Mouse (Mus musculus) forelimb bud, embryonic 11.5 days (tissue): ENCODE results near the gene Efcab12.

Experiments used
- DNase-seq: peaks from one replicate; pipeline ENCODE4 v3.0.0-alpha.2; 2012; ENCODE audit warnings: low read depth, low spot score

Efcab12 gene

DNA sequence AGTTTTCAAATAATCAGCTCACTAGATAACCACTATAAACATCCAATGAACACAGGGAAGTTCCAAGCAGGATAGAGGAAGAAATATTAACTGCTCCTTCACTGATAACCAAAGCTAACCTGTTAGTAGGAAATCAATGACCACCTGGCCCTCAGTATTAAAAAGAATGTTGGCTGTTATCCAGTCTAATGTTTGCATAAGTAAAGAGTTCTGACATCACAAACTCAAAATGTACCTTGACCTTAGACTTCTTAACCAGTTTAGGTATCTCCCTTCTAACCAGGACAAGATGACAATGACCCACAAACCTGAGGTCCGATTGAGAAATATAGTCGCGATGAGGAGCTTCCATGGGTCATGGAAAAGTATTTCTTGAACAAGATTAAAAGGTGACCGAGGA is 6.8 kb upstream of the Efcab12 start:
- no peak for DNase-seq

DNA sequence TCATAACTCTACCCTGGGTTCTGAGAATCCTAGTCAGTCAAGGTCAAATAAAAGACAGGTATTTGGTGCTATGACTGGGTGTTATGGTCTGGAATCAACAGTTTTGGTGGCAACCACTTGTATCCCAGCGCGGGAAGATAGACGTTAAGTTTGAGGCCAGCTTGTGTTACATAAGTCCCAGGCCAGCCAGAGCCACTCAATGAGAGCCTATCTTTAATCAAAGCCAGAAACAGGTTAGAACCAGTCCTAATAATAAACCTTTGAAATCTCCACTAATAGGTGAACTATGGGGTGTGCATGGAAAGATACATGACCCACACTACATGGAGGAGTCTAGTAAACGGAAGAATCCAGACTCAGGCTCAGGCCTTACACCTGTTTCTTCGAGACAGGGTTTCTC is 533 bp upstream of the Efcab12 start:
- no peak for DNase-seq

DNA sequence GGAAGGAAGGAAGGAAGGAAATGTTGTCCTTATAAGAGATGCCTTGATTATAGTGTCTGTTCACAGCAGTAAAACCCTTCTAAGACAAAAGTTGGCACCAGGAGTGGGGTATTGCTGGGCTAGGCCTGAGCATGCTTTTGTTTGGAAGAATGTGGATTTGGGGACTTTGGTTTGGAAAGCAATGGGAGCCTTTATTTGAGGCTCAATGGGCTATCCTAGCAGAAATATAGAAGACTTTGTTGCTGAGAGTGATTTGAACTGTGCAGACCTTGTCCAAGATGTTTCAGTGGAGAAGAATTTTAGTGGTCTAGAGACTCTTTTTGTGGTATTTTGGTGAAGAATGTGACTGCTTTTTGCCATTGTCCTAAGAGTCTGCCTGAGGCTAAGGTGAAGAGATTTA is 4.4 kb downstream of the Efcab12 start:
- DNase-seq: no peak

DNA sequence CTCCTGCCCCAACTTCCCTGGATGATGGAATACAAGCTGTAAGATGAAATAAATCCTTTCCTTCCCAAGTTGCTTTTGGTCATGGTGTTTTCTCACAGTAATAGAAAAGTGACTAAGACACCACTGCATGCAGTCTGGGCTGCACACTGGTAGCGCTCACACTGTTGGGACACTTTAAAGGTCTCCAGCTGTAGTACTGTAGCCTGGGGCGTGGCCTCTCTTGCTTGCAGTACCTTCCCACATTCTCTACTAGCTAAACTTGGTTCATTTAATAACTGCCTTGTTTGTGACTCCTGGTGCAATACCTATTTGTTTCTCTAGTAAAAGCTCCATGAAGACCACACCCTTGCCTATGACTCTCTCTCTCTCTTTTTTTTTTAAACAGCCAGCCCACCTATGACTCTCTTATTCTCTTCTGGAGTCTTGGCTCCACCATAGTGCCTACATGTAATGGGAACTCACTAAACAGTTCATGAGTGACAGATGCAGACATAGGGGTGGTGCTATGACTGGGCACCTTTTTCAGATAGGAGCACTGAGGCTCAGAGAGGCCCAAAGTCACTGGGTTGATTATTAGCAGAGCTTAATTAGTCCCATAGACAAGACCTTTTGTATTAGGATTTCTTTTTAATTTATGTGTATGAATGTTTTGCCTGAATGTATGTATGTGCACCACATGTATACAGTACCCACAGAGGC is 5.9 kb downstream of the Efcab12 start:
- no peak for DNase-seq

DNA sequence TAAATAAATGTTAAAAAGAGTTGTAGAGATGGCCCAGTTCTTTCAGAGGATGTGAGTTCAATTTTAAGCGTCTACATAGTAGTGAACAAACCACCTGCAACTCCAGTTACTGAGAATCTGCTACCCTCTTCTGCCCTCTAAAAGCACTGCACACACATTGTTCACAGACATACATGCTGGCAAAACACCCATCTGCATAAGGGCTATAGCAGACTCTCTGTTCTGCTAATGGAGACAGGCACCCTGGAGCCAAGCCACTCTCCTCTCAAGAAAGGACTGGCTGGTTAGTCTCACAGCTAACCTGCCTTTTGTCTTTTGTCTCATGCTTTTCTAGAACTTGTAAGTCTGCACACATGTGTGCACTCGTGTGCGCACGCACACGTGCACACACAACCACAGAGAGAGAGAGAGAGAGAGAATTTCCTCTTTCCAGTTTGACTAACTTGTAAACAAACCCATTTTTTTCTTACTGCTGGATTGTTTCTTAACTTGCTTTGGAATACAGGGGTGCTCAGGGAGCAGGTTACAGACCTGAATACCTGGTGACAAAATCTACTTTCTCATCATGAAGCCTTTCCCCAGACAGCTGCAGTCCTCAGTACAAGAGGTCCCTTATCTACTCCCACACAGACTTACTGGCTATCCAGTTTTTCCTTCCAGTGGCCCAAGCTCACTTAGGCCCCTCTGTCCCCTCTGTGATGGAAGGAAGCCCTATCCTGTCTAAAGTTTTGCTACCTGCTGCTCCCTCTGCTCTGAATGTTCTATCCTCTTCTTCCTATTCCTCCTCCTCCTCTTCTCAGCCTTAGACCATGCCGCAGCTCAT is 7.2 kb downstream of the Efcab12 start:
- DNase-seq: no peak

DNA sequence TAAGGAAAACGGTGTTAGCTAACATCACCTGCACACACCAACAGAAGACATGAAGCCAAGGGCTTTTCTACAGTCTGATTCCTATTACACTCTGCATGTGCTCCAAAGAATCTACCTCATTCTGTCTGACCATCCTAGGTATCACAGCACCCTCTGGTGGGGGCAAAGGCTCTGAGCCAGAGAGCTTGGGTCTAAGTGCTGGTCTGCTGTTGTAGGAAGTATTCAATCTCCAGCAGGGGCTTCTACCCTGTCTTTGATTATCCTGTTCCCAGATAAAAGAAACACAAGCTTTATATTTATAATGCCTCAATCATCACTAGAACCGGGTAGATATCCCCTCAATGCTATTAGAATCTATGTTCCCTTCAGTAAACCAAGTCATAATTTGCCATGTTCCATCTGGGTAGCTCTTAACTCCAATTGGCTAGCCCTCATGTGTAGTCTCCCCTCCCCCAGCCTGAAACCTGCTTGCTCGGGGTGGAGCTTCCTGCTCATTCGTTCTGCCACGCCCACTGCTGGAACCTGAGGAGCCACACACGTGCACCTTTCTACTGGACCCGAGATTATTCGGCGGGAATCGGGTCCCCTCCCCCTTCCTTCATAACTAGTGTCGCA is 14.3 kb downstream of the Efcab12 start:
- peak; percentile 71 for DNase-seq

- no peak for DNase-seq
These were observed 16.8 kb downstream of the Efcab12 start for GRCm38 (mm10) chr6:115821216-115821993.

DNA sequence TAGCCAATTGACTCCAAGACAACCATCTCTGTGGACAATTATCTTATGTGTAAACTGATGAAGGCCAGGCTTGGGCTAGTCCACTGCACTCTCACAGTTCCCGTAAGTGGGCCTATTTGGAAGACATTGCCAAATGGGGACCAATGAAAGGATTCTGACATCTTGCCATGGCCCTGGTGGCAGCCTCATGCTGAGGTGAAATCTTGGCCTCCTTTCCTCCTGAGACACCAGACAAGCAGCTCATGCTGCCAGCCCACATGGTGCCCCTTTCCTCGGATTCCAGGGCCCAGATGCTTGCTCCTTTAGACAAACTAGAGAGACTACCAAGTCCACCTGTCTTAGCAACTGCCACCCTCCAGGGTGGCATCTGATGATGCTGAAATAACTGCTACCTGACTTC is 20.1 kb downstream of the Efcab12 start:
- DNase-seq: no peak

DNA sequence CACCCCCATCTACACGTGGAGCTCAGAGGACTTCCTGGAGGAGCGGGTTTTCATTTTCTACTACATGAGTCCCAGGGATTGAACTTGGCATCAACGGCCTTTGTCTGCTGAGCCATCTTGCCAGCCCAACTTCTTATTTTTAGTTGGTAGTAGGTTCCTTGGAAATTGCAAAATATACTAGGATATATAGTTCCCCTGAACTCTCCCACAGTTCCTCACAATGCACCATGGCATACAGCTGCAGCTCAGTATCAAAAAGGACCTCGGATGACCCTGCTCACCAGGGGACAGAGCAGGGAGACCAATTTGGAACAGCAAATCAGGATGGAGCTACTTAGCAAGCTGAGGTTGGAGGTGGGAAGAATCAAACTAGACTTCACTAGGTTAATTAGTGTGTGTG is 23.2 kb downstream of the Efcab12 start:
- no peak for DNase-seq

DNA sequence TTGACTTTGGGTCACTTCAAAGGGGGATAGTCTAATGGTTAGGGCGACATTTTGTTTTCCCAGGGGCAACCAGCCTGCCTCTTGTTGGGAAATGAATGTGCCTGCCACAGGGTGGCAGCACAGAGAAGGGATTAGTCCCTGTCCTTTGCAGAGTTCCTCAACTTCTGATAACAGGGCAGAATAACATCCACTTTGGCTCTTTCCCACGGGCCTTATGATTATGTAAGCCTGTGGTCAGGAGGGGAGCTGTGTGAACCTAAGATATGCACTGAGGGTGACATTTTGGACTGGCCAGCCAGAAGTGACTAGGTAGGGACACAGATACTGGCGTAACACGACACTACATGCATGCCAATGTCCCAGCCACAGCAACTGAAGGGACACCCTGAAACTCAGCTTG is 24.1 kb downstream of the Efcab12 start:
- no peak for DNase-seq

DNA sequence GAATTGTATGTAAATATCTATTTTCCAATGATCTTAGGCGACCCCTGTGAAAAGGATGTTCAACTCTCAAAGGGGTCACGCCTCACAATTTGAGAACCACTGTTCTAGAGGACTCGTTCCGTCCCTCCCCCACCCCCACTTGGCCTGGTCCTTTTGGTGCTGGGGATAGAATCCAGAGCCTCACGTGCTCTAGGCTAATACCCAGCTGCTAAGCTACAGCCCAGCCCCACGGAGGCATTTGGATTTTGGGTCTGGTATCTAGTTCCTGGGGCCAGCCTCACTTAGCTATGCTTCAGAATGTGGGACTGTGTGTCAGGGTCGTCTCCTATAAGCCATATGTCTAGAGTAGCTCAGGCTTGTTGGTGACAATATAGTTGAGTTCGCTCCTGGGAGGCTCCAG is 26.6 kb downstream of the Efcab12 start:
- no peak for DNase-seq

- peak; percentile 89 for DNase-seq
These were observed 29.6 kb downstream of the Efcab12 start, which contains the start of gene Rpl32 for GRCm38 (mm10) chr6:115808488-115809231. Rpl32 (minus strand) TSS chr6:115808747.

DNA sequence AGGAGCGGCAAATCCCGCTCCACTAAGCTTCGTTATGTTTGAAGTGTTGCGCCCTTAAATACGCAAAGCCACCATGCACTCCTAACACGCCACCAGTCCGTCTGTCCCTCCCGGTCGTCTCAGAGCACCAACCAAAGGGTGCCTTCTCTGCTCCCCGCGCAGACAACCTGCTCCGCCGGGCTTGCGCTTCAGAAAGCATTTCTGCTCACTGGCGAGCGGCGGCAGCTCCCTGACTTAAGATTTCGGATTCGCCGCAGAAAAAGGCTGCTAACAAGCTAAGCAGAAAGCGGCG is 30.1 kb downstream of the Efcab12 start:
- DNase-seq: no peak

- no peak for DNase-seq
These were observed 30.6 kb downstream of the Efcab12 start for GRCm38 (mm10) chr6:115807464-115808195.

- no peak for DNase-seq
These were observed 33.6 kb downstream of the Efcab12 start for GRCm38 (mm10) chr6:115804432-115805192.

GRCm38 (mm10) chr6:115803541-115804382 is 34.5 kb downstream of the Efcab12 start:
- peak; percentile 76 for DNase-seq

- DNase-seq: no peak
These were observed 36.4 kb downstream of the Efcab12 start for GRCm38 (mm10) chr6:115801811-115802210.

DNA sequence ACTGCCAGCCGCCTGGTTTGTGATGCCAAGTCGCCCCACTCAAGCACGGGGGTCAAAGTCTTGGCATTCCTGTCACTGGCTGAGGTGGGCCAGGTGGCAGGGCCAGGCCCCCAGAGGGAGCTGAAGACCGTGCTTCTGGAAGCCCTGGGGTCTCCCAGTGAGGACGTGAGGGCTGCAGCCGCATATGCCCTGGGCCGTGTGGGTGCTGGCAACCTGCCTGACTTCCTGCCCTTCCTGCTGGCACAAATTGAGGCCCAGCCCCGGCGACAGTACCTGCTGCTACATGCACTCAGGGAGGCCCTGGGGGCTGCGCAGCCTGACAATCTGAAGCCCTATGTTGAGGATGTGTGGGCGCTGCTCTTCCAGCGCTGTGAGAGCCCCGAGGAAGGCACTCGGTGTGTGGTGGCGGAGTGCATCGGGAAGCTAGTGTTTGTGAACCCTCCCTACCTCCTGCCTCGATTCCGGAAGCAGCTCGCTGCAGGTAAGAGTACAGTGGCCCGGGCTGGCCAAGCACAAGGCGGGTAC is 45.5 kb downstream of the Efcab12 start:
- no peak for DNase-seq
